Mouse (Mus musculus): ENCODE measurements around the gene Fhit.

DNA sequence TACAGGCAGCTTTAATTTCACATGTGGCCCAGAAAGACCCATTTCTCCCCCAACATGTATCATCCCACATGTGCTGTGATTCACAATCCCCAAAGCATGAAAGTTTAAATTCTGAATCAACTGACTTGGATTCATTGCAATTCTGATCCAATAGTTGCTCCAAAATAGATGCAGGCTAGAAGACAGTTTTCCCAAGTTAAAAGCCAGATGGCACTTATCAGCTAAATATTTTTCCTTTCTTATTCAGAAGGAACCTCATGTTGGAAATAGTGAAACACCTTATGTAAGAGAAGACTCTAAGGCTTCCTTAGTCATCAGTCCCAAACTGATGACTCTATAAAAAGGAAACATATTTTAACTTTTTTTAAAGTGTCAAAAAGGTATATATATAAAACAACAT is 815.9 kb downstream of the Fhit start:
- TF ChIP-seq CTCF (IDR thresholded peaks at IDR 0.05; ENCODE audit: control insufficient read depth, insufficient read depth, low read length) (no peak), POLR2A (IDR thresholded peaks at IDR 0.05; ENCODE audit: borderline replicate concordance, control insufficient read depth, low read depth, low read length) (no peak)

Data from bone marrow, adult 2 months (tissue).